Mouse (Mus musculus) brain, embryonic 14.5 days (tissue): ENCODE measurements at regions not wholly inside any gene's neighbourhood (a gene's known extent, or its start where the extent isn't known, plus 50 kb on each side); places are given as distances from the start of the nearest gene placed in this dataset.

Experiments used
- DNase-seq: peaks from one replicate; pipeline ENCODE4 v3.0.0-alpha.2; 2011; ENCODE audit warnings: low read depth
- CTCF ChIP-seq: fragments of 200-500 bp; IDR thresholded peaks from 2 replicates; pipeline ENCODE4 v1.5.1; 2012; ENCODE audit warnings: inconsistent platforms, mild to moderate bottlenecking, moderate library complexity, borderline replicate concordance; ENCODE audit not compliant: insufficient read depth, insufficient read length; ENCODE audit errors: extremely low read depth
- POLR2A ChIP-seq: fragments of 200-500 bp; IDR thresholded peaks from 2 replicates; pipeline ENCODE4 v1.6.1; 2012; ENCODE audit warnings: mild to moderate bottlenecking, inconsistent platforms, borderline replicate concordance; ENCODE audit not compliant: poor library complexity, insufficient read depth, insufficient read length, severe bottlenecking; ENCODE audit errors: extremely low read depth

DNA sequence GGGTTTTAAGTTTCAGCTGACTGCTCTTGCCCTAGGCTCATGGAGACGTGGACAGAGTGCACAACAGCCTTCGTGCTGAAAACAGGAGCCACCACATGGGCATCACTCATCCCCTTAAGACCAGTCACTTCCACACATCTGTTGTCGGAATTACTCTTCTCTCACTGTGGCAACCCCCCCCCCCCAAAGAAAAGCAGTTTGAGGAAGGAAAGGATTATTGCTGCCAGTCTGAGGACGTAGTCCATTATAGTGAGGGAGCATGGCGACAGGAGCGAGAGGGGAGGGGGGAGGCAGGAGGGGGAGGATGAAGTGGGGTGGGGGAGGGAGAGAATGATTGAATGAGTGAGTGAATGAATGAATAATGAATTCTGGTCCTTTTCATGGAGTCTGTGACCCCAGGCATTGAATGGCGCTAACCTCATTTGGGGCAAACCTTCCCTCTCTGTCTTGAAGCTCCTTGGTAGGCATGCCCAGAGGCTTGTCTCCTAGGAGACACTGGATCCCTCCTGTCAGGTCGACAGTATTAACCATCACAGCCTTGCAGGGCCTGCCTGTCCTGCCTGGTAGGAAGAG, 262.0 kb downstream of the Gadd45g start:
- TF ChIP-seq POLR2A (no peak), CTCF (no peak)
- DNase-seq, result peak; percentile 81

DNA sequence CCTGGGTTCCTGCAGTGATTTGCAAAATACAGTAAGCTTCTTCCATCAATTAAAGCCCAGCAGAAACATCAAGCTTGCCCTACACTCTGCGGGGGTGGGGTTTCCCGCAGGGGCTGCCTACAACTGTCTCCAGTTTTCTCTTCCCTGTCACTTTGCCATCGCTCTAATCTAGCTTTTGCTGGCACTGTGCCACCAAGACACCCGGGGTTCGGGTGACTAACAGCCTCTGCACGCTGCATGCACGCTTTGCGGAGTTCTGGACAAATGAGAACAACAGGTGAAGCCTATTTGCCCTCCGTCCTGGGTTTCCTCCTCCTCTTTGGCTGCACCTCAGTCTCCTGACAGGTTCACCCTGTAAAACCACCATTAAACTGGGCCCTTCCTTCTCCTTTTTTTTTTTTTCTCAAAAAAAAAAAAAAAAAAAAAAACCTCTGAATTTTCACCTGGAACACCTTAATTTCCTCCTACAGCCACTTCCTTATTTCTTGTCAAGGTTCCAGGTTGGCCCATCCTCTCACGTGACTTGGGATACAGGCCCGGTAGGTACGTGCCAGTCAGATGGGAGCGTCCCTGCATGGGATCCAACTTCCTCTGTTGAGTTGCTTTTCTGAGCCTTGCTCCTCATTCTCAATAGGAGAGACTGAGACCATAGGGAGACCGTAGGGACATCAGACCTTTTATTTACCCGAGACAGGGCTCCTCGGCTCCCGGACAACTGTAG, 262.7 kb downstream of the Gadd45g start:
- peak; percentile 73 for DNase-seq
- TF ChIP-seq CTCF (no peak), POLR2A (no peak)

DNA sequence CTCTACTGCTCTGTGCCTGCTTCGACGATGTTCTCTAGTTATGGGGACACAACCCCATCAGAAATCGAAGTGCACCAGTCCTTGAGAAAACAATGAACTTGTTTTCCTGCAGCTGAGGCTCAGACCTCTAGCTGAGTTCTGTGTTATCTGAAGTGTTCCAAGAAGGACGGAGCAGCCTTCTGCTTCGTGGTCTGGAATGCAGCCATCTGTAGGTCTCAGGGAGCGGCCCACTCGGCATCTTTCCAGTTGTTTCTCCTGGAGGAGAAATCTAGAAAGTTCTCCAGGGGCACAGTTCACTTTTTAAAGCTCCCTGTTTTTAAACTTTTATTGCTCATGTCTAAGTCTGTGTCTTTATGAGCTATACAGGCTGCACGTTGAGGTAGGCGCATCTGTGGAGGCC, 264.3 kb downstream of the Gadd45g start:
- TF ChIP-seq POLR2A (no peak), CTCF (no peak)
- DNase-seq, result no peak

DNA sequence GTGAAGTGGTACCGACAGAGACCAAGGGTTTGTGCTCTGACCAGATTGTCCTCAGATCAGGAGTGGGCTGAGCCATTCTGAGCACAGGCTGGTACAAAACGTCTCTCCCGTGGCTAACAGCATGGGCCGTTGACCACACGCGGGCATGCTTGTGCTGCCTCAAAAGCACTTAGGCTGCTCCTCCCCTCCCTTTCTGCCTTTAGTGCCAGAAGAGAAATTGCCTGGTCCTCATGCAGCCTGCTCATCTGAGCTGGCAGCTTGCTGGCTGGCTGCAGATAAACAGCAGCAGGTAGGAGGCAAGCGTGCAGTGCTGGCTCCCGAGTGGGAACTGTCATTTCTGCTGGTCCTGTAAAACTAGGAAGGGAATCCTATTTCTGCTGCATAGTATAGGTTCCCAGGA, 267.1 kb downstream of the Gadd45g start:
- peak; percentile 84 for DNase-seq
- TF ChIP-seq CTCF (no peak), POLR2A (no peak)

DNA sequence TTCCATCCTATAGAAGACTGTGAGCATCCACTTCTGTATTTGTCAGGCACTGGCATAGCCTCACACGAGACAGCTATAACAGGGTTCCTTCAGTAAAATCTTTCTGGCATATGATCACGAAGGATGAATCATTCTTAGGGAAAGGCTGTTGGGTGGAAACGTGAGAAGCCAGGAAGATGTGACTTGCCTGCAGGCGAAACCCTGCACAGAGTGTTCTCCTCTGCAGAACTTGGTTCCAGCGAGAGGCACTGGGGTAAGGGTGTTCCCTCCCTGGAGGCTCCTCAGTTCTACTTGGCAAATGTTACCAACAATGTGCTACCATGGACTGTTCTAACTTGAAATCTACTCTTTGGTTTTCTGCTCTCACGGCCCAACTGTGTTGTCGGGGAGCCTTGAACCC, 268.0 kb downstream of the Gadd45g start:
- DNase-seq, result no peak
- TF ChIP-seq POLR2A (no peak), CTCF (no peak)

DNA sequence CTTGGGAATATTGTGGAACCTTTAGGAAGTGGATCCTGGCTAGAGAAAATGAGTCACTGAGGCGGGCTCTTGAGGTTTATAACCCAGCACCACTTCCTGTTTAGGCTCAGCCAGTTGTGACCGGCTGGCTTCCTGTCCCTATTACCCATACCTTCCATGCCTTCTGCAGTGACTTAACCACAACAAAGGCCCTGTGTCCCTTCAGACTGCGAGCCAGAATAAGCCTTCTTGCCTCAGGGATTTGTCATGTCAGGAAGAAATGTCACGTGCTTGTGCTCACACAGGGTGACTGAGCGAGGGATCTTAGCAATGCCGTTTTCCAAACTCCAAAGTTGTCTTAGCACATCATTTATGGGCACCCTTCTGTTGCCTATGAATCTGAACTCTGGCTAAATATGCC, 268.5 kb downstream of the Gadd45g start:
- no peak for TF ChIP-seq POLR2A
- no peak for TF ChIP-seq CTCF
- DNase-seq, result no peak

DNA sequence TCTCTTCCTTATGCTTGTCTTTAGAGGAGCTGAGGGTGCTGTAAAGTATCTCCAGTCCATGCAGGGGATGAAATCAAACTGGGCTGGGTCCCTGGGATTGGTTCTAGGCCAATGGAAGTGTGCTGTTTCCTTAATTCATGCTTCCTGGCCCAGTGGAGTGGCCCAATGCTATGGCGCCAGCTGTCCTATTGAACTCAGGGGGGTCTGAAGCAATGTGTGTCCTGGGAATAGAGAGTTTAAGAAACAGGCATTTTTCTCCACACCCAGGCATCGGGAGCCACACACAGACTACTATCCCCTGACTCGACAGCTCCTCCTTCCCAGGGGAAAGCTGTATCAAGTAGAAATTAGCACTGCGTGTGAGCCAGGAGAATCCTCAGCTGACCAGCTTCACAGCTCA, 269.8 kb downstream of the Gadd45g start:
- no peak for TF ChIP-seq CTCF
- TF ChIP-seq POLR2A, result no peak
- DNase-seq, result no peak

DNA sequence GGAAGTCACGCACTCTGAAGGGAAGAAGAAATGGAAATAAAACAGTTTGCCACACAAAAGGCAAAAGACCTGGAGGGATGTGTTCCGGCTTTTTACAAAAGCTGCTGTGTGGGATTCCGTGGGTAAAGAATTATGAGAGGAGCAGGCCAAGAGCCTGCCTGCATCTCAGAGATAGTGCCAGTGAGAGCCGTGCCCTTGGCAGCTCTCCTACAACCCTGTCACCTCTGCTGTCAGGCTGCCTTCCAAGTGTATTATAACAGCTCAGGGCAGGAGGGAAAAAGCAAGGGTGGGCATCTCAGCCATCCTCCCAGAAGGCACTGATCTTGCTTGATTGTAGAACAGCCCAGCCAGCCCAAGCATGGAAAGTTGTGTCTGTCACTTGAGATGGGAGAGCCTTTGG, 270.3 kb downstream of the Gadd45g start:
- peak; percentile 53 for DNase-seq
- TF ChIP-seq POLR2A (no peak), CTCF (no peak)

DNA sequence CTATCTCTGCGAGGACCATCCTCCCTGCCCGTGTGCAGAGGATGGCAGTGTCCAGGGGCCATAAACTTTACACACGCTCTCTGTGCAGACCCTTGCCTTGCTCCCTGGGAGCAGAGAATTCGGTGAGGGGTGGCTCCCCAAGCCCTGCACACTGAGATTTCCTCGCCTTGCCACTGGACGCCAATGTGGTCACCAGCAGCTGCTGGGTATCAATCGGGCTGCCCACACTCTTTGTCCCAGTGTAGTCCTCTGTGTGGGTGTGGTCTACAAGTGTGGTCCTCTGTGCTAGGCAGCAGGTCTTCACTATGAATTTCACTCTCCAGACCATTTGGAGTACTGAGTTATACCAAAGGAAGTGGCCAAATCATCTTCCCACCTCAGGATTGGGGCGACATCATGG, 274.3 kb downstream of the Gadd45g start:
- TF ChIP-seq CTCF (no peak), POLR2A (no peak)
- DNase-seq, result no peak

DNA sequence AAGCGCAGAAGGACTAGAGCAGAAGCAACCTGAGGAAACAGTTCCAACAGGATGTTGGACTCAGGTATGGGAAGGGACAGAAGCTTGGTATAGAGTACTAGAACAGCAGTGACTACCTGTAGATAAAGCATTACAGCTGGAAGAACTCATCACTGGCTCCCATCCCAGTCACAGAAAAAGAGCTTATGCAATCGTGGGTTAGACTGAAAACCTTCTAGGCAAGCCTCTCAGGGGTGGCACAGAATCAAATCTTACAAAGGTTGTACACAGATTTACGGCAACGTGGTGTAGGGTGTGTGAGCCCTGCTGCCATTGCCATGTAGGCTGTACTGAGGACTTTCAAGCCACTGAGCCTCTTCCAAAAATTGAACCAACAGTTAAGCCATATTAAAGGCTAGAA, 278.6 kb downstream of the Gadd45g start:
- no peak for DNase-seq
- TF ChIP-seq CTCF, result no peak
- TF ChIP-seq POLR2A, result no peak

DNA sequence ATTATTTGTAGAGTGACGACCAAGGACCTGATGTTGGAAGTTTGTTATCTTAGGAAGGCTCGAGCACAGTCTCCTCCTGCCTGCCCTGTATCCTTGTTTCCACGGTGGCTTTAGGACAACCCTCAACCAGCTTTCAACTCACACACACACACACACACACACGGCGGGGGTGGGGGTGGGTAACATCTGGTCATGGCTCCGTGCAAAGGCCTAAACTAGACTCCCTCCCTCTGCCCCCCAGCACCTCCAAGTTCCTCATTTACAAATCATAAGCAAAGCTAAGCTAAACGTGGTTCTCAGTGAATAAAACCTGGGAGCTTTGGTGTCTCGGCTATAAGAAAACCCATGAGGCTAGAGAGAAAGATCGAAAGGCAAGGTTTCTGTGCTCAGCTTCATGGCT, 281.3 kb downstream of the Gadd45g start:
- TF ChIP-seq POLR2A, result no peak
- TF ChIP-seq CTCF, result no peak
- no peak for DNase-seq

DNA sequence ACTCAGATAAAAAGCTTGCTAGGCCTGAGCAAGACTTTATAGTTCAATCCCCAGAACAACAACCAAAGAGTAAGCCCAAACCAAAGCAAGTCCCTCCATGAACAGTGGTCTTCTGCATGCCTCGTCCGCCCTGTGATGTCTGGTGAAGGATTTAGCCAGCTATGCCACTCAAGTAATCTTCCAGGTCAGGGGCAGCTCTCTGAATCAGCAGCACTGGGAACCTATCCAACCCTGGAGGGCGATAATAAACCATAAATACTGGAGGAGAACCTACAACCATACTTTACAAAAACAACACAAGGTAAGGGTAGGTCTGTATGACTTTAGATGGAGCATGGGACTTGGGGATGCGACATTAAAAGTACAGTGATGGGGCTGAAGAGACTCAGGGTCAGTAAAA, 283.0 kb downstream of the Gadd45g start:
- TF ChIP-seq POLR2A (no peak), CTCF (no peak)
- no peak for DNase-seq

DNA sequence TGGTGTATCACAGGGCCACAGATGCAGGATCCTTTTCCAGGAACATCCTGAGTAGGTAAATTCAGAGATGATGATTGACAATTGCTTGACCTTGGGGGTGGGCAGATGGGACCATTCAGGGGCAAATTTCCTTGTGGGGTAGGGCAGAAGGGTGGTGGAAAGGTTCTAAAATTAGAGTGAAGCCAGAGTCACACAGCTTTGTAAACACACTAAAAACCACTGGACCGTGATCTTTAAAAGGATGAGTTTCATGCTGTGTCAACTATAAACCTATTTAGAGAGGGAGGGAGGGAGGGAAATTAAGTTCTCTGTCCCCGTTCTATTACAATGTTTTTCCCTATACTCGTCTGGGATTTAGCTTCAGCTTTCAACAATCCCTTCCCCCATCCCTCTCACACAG, 286.7 kb downstream of the Gadd45g start:
- no peak for DNase-seq
- no peak for TF ChIP-seq CTCF
- no peak for TF ChIP-seq POLR2A
